Mouse (Mus musculus): Measurements from ENCODE around the gene Srrm2.

- TF ChIP-seq CTCF (IDR thresholded peaks at IDR 0.05; ENCODE audit: extremely low read depth, insufficient read length, insufficient replicate concordance, low read depth, low read length) (no peak), POLR2A (IDR thresholded peaks at IDR 0.05; ENCODE audit: low read depth, low read length) (no peak)
Measured at GRCm38 (mm10) chr17:23757581-23757980, 32.8 kb upstream of the Srrm2 start.
